10 mouse cellular contexts compared by ENCODE assay signal in the genomic region with DNA sequence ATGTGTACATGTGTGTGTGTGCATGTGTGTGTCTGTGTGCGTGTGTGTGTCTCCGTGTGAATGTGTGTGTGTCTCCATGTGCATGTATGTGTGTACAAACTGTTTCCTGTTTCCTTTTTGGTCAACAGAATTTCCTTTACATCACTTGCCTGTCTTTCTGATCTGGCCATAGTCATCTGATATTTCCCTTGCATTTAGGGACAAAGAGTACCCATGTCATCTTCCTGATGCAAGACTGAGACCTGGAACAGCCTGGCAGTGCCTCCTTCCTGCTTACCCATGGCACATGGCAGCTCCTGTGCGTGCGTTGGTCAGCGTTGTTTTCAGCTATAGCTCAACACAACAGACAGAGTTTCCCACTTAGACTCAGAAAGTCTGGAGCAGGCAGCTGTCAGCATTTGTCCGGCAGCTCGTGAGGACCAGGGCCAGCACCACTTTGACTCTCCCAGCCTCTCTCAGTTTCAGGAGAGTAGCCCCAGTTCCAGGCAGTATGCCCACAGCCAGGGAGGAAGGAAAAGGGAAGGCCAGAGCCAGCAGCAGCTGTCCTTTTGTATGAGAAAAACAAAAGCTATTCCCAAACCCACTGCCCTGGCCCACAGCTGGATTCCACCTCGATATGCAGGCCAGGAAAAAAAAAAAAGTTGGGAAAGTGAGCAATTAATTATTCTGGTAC. TPM values are rescaled to one million over a fixed set of nuclear protein-coding genes. Genes with fewer than 3 reads are reported as not detected.
DNase-seq lines count a peak whose midpoint lies in the region; ATAC-seq and TF ChIP-seq lines count a peak whose summit lies in the region.
"Had no signal": no experiment of that assay in that cellular context is flagged by ENCODE, and none has a peak within 500 bp of the region (broad histone marks: within the 10 kb centered on the region; RNA-seq: fewer than 3 reads in every experiment).

No protein-coding gene starts in this region.

- H3K4me1 ChIP-seq in intestine, embryonic 15.5 days (replicated peaks) = peaks cover 6% of the 10 kb centered on the region; the same call in 1 of the 2 replicates
- no peaks in the 10 kb centered on the region for H3K4me1 ChIP-seq in intestine, postnatal 0 days (replicated peaks; ENCODE audit: control insufficient read depth, insufficient read depth, low read length)
- peaks cover 31% of the 10 kb centered on the region for H3K4me1 ChIP-seq in megakaryocyte, embryonic 14.5 days
- H3K4me1 ChIP-seq: embryonic facial prominence, embryonic 12.5 days had no signal

- WGBS in intestine, embryonic 15.5 days = 53% methylated on average over 8 of the region's 8 CpGs
- WGBS in intestine, postnatal 0 days = 60% methylated on average over 8 of the region's 8 CpGs

- peak; percentile 66 for DNase-seq in adrenal gland, postnatal 14 days
- DNase-seq in kidney, adult 9 months = peak; percentile 64
- DNase-seq in right cerebral cortex, postnatal 36 days (ENCODE audit: low spot score in 2 of 2) = no peak

- H3K36me3 ChIP-seq in intestine, embryonic 15.5 days = no peaks in the 10 kb centered on the region
- no peaks in the 10 kb centered on the region for H3K36me3 ChIP-seq in intestine, postnatal 0 days (ENCODE audit: control insufficient read depth, insufficient read depth)
- no peaks in the 10 kb centered on the region for H3K36me3 ChIP-seq in megakaryocyte, embryonic 14.5 days (replicated peaks; ENCODE audit: low read length)
- H3K36me3 ChIP-seq: embryonic facial prominence, embryonic 12.5 days had no signal

- H3K4me2 ChIP-seq in intestine, embryonic 15.5 days (replicated peaks) = no peak overlapping the region
- H3K4me2 ChIP-seq in intestine, postnatal 0 days (replicated peaks; ENCODE audit: low read depth) = no peak overlapping the region
- H3K4me2 ChIP-seq: embryonic facial prominence, embryonic 12.5 days had no signal

- no peak for TF ChIP-seq CTCF in intestine, postnatal 0 days (IDR thresholded peaks at IDR 0.05; ENCODE audit: low read depth)

- no peaks in the 10 kb centered on the region for H3K9me3 ChIP-seq in intestine, embryonic 15.5 days
- H3K9me3 ChIP-seq in intestine, postnatal 0 days (ENCODE audit: control insufficient read depth) = no peaks in the 10 kb centered on the region
- no peaks in the 10 kb centered on the region for H3K9me3 ChIP-seq in megakaryocyte, embryonic 14.5 days
- H3K9me3 ChIP-seq: embryonic facial prominence, embryonic 12.5 days had no signal

- H3K27ac ChIP-seq in intestine, embryonic 15.5 days = peak overlapping the region; percentile 54; the same call in 1 of the 2 replicates
- no peak overlapping the region for H3K27ac ChIP-seq in intestine, postnatal 0 days (ENCODE audit: low read depth, low read length)
- H3K27ac ChIP-seq: embryonic facial prominence, embryonic 12.5 days; macrophage had no signal

- no peak overlapping the region for H3K9ac ChIP-seq in intestine, embryonic 15.5 days
- no peak overlapping the region for H3K9ac ChIP-seq in intestine, postnatal 0 days (ENCODE audit: low read depth, low read length)
- H3K9ac ChIP-seq: embryonic facial prominence, embryonic 12.5 days had no signal

- ATAC-seq in intestine, embryonic 15.5 days = no peak
- no peak for ATAC-seq in intestine, postnatal 0 days
- ATAC-seq in granulocyte monocyte progenitor cell, adult 5-6 weeks (replicated peaks; ENCODE audit: poor library complexity, severe bottlenecking) = peak; percentile 50
- ATAC-seq in erythroid progenitor cell, adult 5-6 weeks (replicated peaks; ENCODE audit: low FRiP score, poor library complexity, severe bottlenecking) = no peak

- no peaks in the 10 kb centered on the region for H3K27me3 ChIP-seq in intestine, embryonic 15.5 days (replicated peaks)
- no peaks in the 10 kb centered on the region for H3K27me3 ChIP-seq in intestine, postnatal 0 days (replicated peaks; ENCODE audit: control insufficient read depth, insufficient read depth, low read length)
- peaks cover 25% of the 10 kb centered on the region for H3K27me3 ChIP-seq in megakaryocyte, embryonic 14.5 days (replicated peaks)
- H3K27me3 ChIP-seq: embryonic facial prominence, embryonic 12.5 days had no signal

- no peak overlapping the region for H3K4me3 ChIP-seq in intestine, embryonic 15.5 days (replicated peaks)
- H3K4me3 ChIP-seq in intestine, postnatal 0 days (ENCODE audit: low read depth, low read length) = no peak overlapping the region
- peak overlapping the region; percentile 44 for H3K4me3 ChIP-seq in megakaryocyte, embryonic 14.5 days (replicated peaks)
- H3K4me3 ChIP-seq: embryonic facial prominence, embryonic 12.5 days had no signal

RNA-seq across cellular contexts. Expression of gene Snrk, which starts 7.4 kb away (rescaled TPM):
- 46.1 and 49.4 TPM in 2 replicates for polyA plus RNA-seq in intestine, embryonic 15.5 days (2015; fragmentation: Nextera tagmentation; extraction: Ambion mirVana)
- 35.4 and 35.6 TPM in 2 replicates for polyA plus RNA-seq in intestine, postnatal 0 days (2015; fragmentation: Nextera tagmentation; extraction: Ambion mirVana)
- 275 and 291 TPM in 2 replicates for total RNA-seq in adrenal gland, postnatal 14 days (2021)
- 15.4 and 17.8 TPM in 2 replicates for total RNA-seq in granulocyte monocyte progenitor cell, adult 5-6 weeks (2014; fragmentation: Nextera tagmentation)
- 19.8 and 25.9 TPM in 2 replicates for total RNA-seq in granulocyte monocyte progenitor cell, adult 5-6 weeks (2017)
- polyA plus RNA-seq in megakaryocyte, embryonic 14.5 days (2012; ENCODE audit: insufficient read depth, low replicate concordance) = 10.0 and 21.0 TPM in 2 replicates
- 6.1 and 9.2 TPM in 2 replicates for total RNA-seq in erythroid progenitor cell, adult 5-6 weeks (2015; ENCODE audit: low replicate concordance)
- 5.9 and 11.7 TPM in 2 replicates for total RNA-seq in erythroid progenitor cell, adult 5-6 weeks (2017; ENCODE audit: low replicate concordance)

Comparison
In these comparisons a context has a peak if more than half of its experiments do, and no peak if none do; other contexts are left out.
1. DNase-seq: peak in adrenal gland, postnatal 14 days (single experiment) and kidney, adult 9 months (single experiment); none in right cerebral cortex, postnatal 36 days (0 of 2).
2. RNA of gene Snrk, which starts 7.4 kb away (total RNA-seq): 275 to 291 TPM in adrenal gland, postnatal 14 days; 15.4 to 25.9 TPM in granulocyte monocyte progenitor cell, adult 5-6 weeks and 5.9 to 11.7 TPM in erythroid progenitor cell, adult 5-6 weeks; every median in the first group is over 10 times any median in the second.